Mouse (Mus musculus) mouse trophoblast stem cell (cell line): Measurements from ENCODE around the gene Scnn1a.

Experiments
- in situ Hi-C, 2 experiments: fragments of 300-500 bp; cut with MseI, MboI; formaldehyde crosslinking; loops; 2 replicates in 1 of 2; 3 replicates in 1 of 2; pipeline ENCODE4 v1.15.1; 2025

Gene Scnn1a

GRCm38 (mm10) chr6:125340244-125340643 lies 19.8 kb downstream of the Scnn1a start:
- in situ Hi-C loops: no loop called here

- in situ Hi-C loops: no loop called here
Measured at GRCm38 (mm10) chr6:125342198-125342597, 21.7 kb downstream of the Scnn1a start.

- in situ Hi-C loops: no loop called here
Measured at GRCm38 (mm10) chr6:125344084-125344483, 23.6 kb downstream of the Scnn1a start.

GRCm38 (mm10) chr6:125344866-125345265 lies 24.4 kb downstream of the Scnn1a start:
- in situ Hi-C loops: no loop called here

- in situ Hi-C loops: no loop called here
Measured at GRCm38 (mm10) chr6:125345625-125346024, 25.2 kb downstream of the Scnn1a start.

- in situ Hi-C loops: no loop called here
Measured at GRCm38 (mm10) chr6:125346029-125346428, 25.6 kb downstream of the Scnn1a start.

GRCm38 (mm10) chr6:125348721-125349574 lies 28.5 kb downstream of the Scnn1a start, which contains the start of gene Tnfrsf1a:
Gene Tnfrsf1a (plus strand): TSS chr6:125349362.
- in situ Hi-C loops: no loop called here

- in situ Hi-C loops: no loop called here
Measured at GRCm38 (mm10) chr6:125349575-125350230, 29.2 kb downstream of the Scnn1a start.

- in situ Hi-C loops: no loop called here
Measured at GRCm38 (mm10) chr6:125350231-125350994, 30.0 kb downstream of the Scnn1a start.

GRCm38 (mm10) chr6:125350995-125351324 lies 30.5 kb downstream of the Scnn1a start:
- in situ Hi-C loops: no loop called here

- in situ Hi-C loops: no loop called here
Measured at GRCm38 (mm10) chr6:125351368-125352045, 31.0 kb downstream of the Scnn1a start.

GRCm38 (mm10) chr6:125352046-125352384 lies 31.6 kb downstream of the Scnn1a start:
- in situ Hi-C loops: no loop called here

GRCm38 (mm10) chr6:125352811-125353210 lies 32.4 kb downstream of the Scnn1a start:
- in situ Hi-C loops: no loop called here

- in situ Hi-C loops: no loop called here
Measured at GRCm38 (mm10) chr6:125353221-125353620, 32.8 kb downstream of the Scnn1a start.

GRCm38 (mm10) chr6:125353655-125354054 lies 33.2 kb downstream of the Scnn1a start:
- in situ Hi-C loops: no loop called here

- in situ Hi-C loops: no loop called here
Measured at GRCm38 (mm10) chr6:125354352-125355151, 34.1 kb downstream of the Scnn1a start.

- in situ Hi-C loops: no loop called here
Measured at GRCm38 (mm10) chr6:125355197-125355741, 34.8 kb downstream of the Scnn1a start.

- in situ Hi-C loops: no loop called here
Measured at GRCm38 (mm10) chr6:125356264-125356663, 35.8 kb downstream of the Scnn1a start.

GRCm38 (mm10) chr6:125357334-125357733 lies 36.9 kb downstream of the Scnn1a start:
- in situ Hi-C loops: no loop called here

GRCm38 (mm10) chr6:125359999-125360398 lies 39.5 kb downstream of the Scnn1a start:
- in situ Hi-C loops: loop anchor here in 1 of 2 experiments (10.0 kb wide), 1 partner anchor 85 kb away; no protein-coding TSS in a partner anchor
